In genomic region chr11:120627468-120628300, GRCm38 (mm10) we compare ENCODE assay signal across 1 mouse cellular context.
A peak's percentile ranks its signal among the peaks of the same experiment; 100 is the strongest.
TF ChIP-seq lines count a peak whose summit lies in the region.

No protein-coding gene starts in this region.

TF ChIP-seq in CH12.LX, 34 proteins besides CTCF, POLR2A, EP300 and RAD21 (continued from another document):
- TF ChIP-seq E2F4 (IDR thresholded peaks at IDR 0.05; ENCODE audit: insufficient replicate concordance, low read depth, low read length): no peak
- TF ChIP-seq JUND (conservative IDR thresholded peaks at IDR 0.05; ENCODE audit: low read depth, low read length): no peak
- no peak for TF ChIP-seq POLR2AphosphoS2 (IDR thresholded peaks at IDR 0.05; ENCODE audit: low read depth, low read length)
- peak; percentile 80 for TF ChIP-seq CHD2 (IDR thresholded peaks at IDR 0.05; ENCODE audit: low read length)
- peak; percentile 74; the same call in 1 of the 2 replicates for TF ChIP-seq KAT2A (IDR thresholded peaks at IDR 0.05; ENCODE audit: insufficient replicate concordance, low read length)
- no peak for TF ChIP-seq NRF1 (IDR thresholded peaks at IDR 0.05; ENCODE audit: low read depth, low read length)
- peak; percentile 70 for TF ChIP-seq TCF12 (IDR thresholded peaks at IDR 0.05; ENCODE audit: low read depth, low read length)
- no peak for TF ChIP-seq MAZ (IDR thresholded peaks at IDR 0.05; ENCODE audit: low read depth, low read length)
- peak; percentile 63 for TF ChIP-seq IRF4 (IDR thresholded peaks at IDR 0.05; ENCODE audit: low read depth, low read length)
- TF ChIP-seq MYC (IDR thresholded peaks at IDR 0.05; ENCODE audit: low read depth, low read length): peak; percentile 99
- TF ChIP-seq MAX (IDR thresholded peaks at IDR 0.05; ENCODE audit: low read length): peak; percentile 99
- no peak for TF ChIP-seq SMC3 (IDR thresholded peaks at IDR 0.05; ENCODE audit: low read depth, low read length)
TF ChIP-seq in CH12.LX: peak in this region for 21.
